Mouse (Mus musculus) 416B (cell line): Measurements from ENCODE around the gene Rsph6a.

Experiments
- DNase-seq: peaks from one replicate; pipeline ENCODE4 v3.0.0; 2011; ENCODE audit warnings: low read depth

Rsph6a gene

DNA sequence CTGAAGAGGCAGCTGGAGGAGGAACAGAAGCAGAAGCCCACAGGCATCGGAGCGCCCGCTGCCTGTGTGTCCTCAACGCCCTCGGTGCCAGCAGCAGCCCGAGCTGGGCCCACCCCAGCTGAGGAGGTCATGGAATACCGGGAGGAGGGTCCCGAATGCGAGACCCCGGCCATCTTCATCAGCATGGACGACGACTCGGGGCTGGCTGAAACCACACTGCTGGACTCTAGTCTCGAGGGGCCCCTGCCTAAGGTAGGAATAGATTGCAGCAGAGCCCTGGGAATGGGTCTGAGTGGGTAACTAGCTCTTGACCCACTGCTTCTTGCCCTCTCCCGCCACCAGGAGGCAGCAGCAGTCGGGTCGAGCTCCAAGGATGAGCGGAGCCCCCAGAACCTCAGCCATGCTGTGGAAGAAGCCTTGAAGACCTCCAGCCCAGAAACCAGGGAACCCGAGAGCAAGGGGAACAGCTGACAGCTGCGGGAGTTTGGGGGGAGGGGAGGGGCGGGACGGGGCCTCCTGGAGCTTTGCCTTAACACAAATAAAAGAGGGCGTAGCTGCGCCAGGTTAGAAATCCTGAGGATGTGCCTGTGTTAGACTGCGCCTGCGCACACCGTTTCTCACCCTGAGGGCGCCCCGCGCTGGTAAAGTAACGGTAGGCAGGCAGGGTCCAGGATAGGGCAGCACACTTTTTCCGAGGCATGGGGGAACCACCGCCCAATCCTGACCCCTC is at the start of gene Rsph6a:
Gene Rsph6a (plus strand): TSS at position 644 of the 730 bp plus-strand sequence.
- DNase-seq = peak; percentile 23

DNA sequence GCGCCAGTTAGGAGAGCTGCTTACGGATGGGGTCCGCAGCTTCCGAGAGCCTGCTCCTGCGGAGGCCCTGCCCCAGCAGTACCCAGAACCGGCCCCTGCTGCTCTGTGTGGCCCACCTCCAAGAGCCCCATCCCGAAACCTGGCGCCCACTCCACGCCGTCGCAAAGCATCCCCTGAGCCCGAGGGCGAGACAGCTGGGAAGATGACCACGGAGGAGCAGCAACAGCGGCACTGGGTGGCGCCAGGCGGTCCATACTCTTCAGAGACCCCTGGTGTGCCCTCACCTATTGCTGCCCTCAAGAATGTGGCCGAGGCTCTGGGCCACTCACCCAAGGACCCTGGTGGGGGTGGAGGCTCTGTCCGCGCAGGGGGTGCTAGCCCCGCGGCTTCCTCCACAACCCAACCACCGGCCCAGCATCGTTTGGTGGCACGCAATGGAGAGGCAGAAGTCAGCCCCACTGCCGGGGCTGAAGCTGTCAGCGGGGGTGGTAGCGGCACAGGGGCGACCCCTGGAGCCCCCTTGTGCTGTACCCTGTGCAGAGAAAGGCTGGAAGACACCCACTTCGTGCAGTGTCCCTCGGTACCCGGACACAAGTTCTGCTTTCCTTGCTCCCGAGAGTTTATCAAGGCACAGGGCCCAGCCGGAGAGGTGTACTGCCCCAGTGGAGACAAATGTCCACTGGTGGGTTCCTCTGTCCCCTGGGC is 48.9 kb upstream of the Rsph6a start:
- DNase-seq = no peak

GRCm38 (mm10) chr7:19006476-19006875 is 48.0 kb upstream of the Rsph6a start:
- peak; percentile 93 for DNase-seq

GRCm38 (mm10) chr7:19007026-19007977 is 47.2 kb upstream of the Rsph6a start:
- no peak for DNase-seq

- DNase-seq = peak; percentile 60
Observed at GRCm38 (mm10) chr7:19010581-19010980, 43.9 kb upstream of the Rsph6a start.

- peak; percentile 51 for DNase-seq
Observed at GRCm38 (mm10) chr7:19012025-19012621, 42.4 kb upstream of the Rsph6a start.

DNA sequence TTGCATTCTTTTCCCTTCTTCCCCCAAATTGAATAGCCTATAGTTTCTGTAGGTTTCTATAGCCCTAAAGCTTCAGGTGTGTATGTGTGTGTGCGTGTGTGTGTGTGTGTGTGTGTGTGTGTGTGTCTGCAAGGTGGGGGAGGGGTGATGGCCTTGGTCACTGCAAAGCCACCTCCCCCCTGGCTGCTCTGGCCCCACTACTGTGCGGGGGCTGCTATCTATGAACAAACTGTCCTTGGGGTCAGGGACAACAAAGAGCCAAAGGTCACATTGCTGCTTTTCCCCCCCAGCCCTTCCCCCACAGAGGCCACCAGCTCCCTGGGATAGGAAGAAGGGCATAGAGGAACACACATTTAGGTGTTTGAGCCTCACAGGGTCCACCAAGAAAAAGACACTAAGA is 41.6 kb upstream of the Rsph6a start:
- no peak for DNase-seq

- DNase-seq = no peak
Observed at GRCm38 (mm10) chr7:19014452-19014851, 40.0 kb upstream of the Rsph6a start.

DNA sequence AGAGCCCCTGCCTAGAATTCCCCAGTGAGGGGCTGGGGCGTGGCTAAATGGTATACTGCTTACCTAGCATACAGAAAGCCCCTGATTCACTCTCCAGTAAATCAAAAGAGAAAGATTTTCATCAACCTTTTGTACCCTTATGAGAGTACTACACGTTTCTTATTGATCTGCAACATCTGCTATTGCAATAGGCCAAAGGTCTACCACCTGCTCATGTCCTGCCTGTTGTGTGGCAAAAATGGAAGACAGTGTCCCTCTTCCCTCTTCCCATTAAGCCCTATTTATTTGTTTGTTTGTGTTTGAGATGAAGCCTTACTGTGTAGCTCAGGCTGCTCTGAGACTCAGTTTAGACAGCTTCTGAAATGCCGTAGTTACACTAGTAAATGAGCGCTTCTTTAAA is 38.4 kb upstream of the Rsph6a start:
- DNase-seq = no peak

DNA sequence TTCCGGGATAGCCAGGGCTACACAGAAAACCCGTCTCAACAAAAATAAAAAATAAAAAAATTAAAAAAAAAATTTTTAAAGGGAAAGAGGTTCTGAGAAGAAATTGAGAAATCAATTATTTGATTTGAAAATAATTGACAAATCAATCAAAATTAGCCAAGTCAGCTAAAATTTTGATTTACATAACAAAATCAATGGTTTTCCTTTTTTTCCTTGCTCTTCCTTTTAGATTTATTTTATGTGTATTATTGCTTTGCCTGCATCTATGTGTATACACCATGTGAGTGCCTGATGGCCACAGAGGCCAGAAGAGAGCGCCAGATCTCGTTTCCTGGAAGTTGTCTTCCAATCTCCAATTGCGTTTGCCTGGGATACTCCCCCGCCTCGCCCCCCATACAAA is 36.6 kb upstream of the Rsph6a start:
- DNase-seq = no peak

DNA sequence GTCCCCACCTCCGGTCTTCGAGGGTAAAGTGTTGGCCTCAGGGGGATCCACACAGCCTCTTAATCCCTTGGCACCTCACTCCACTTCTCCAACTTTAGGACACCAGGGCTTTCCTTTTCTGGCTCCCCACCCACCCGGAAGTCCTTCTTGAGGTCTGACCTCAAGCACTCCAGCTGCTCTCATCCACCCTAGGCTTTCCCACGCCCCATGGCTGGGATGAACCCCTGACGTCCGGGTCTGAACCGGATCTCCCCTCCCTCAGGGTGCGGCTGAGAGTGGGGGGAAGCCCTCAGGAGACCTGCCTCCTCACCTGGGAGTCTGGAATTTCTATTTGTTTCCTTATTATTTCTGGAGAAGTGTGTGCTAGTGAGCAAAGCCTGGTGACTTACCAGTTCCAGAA is 33.4 kb upstream of the Rsph6a start:
- DNase-seq = peak; percentile 19

DNA sequence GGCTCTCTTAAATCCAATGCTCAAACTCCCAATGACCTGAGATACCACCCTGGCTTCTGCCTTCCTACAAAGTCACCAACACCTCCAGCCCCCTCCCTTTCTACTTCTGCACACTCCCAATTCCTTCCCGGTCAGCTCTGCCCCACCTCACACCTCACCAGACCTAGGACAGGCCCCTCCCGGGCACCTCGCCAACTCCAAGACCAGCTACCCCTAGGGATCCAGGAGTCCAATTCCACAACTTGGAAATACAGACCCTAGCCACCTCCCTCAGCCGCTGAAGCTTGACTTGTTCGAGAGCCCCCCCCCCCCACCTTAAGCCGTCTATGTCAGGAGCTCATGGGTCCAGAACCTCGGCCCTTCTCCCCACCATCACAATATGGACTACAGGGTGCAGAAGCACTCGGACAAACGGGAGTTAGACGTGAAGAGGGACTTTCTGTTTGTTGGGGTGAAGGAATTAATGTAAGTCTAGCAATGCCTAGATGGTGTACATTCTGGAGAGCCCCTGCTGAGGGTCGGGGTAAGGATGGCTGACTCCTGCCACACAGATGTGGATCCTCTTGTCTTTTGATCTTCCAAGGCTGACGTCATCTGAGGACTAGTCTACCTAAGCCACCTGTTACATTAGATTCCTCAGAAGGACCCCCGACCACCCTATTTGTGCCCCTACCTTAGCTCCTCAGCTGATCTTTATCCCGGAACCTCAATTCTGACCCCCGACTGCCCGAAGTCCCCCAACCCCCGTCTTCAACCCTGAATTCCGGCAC is 32.1 kb upstream of the Rsph6a start:
- no peak for DNase-seq

GRCm38 (mm10) chr7:19023357-19023814 is 31.1 kb upstream of the Rsph6a start, which contains the start of gene Foxa3:
Gene Foxa3 (minus strand): TSS chr7:19023538.
- DNase-seq = no peak

DNA sequence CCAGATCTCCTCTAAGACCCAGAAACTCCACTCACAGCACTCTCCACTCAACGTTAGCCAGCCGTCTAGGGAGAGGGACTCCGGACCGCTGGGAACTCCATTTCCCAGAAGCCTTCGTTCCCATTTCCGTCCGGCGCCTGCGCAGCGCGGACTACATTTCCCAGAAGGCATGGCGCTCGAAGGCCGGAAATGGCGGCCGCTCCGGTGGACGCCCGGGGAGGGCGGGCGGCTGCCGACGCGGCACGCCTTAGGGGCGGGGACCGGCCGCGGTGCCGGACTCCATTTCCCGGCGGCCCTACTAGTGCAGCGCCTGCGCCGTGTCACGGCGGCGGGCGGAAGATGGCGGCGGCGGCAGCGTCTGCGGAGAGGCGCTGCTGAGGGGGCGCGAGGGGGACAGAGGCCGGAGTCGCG is 30.4 kb upstream of the Rsph6a start, which contains the start of gene Sympk:
Gene Sympk (plus strand): TSS at position 282 of the 411 bp plus-strand sequence.
- DNase-seq = peak; percentile 93

DNA sequence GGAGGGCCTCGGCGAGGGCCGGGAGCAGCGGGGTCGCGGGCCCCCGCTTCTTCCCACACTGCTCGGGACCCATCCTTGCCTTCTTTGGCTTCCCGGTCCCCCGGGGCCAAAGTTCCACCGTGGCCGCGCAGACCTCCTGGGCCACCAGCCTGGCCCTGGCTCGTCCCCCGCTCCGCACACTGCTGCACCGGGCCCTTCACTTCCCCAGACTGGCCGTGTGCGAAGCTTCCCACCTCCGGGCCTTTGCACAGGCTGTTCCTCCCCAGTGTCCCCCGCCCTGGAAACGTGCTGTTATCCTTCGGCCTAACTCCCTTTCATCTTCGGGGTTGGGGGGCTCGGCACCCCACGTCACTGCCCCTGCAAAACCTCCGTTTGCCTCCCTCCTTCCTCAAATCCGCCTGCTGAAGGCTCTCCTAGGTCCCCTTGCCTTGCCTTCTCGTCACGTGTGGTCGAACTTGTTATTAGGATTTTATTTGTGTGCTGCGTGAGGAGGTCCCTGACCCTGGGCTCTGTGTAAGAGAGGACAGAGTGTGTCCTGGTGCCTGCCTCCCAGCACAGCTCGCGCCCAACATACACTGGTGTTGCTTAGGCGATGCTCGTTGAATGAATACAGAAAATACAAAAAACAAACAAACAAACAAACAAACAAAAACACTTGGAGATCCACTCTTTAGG is 29.8 kb upstream of the Rsph6a start:
- DNase-seq = peak; percentile 51

- DNase-seq = peak; percentile 88
Observed at GRCm38 (mm10) chr7:19028067-19028466, 26.4 kb upstream of the Rsph6a start.

DNA sequence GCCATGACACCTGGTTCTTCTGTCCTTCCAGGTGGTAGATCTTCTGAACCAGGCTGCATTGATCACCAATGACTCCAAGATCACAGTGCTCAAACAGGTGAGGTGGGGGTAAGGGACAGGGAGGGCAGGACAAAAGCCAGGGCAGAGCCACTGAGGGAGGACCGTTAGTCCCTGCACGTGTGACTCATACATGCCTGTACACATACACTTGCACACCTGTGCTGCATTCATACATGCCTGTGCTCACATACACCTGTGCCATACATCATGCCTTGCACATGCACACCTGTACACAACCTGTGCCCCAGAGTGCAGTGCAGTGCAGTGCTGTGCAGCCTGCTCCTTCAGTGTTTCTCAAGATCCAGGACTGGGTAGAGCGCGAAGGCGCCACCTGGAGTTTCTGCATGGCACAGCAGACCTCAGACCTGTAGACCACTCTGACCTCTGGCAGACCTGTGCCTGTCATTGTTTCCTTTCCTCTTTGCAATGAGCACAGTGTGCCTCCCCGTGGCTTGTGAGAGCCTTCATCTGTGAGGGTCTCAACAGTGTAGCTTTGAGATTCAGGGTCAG is 25.3 kb upstream of the Rsph6a start:
- DNase-seq = peak; percentile 74

GRCm38 (mm10) chr7:19031641-19032040 is 22.8 kb upstream of the Rsph6a start:
- DNase-seq = no peak

DNA sequence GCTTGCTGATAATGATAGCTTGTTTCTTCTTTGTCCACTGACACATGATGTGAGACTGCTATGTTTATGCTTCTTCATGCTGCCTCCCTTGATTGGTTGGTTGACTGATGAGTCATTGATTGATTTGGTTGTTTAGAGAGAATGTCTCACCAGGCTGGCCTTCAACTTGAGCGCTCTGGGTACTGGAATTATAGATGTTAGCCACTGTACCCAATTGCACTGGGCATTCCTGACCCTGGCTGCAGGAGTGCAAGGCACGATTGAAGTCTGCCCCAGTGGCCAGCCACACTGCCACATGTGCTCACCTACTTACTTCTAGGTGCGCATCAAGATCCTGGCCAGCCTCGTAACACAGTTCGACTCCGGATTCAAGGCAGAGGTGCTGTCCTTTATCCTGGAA is 9.9 kb upstream of the Rsph6a start:
- no peak for DNase-seq
